Mouse (Mus musculus) thymus, postnatal 14 days (tissue): ENCODE data around the gene Grm1.
"Not testable (repeated sequence)": the region's sequence is repeated elsewhere in the genome, so short reads cannot be mapped to it uniquely, and the experiment has no call there.

ENCODE experiments used
- DNase-seq: peaks from one replicate; pipeline ENCODE4 v3.0.0; 2021

The Grm1 gene

GRCm38 (mm10) chr10:11081611-11082398, at the start of gene Grm1:
Gene Grm1 (minus strand): TSS chr10:11082356.
- no peak for DNase-seq

DNA sequence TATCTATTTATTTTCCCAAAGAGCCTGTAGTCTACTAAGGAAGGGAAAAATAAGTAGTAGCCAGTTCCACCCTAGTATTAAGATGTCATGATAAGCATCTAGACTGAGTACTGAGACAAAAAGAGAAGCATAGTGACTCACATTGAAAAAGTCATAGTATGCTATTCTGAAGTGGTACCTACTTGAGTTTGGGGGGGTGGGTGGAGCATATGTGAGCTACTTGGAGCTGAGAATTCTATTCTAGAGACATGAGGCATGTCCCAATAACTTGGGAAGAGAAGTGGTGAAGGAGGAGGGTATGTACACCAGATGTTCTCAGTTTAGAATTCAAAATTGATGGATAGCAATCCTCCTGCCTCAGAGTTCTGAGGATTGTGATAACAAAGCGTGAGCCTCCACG, 39.6 kb upstream of the Grm1 start:
- DNase-seq, result no peak

DNA sequence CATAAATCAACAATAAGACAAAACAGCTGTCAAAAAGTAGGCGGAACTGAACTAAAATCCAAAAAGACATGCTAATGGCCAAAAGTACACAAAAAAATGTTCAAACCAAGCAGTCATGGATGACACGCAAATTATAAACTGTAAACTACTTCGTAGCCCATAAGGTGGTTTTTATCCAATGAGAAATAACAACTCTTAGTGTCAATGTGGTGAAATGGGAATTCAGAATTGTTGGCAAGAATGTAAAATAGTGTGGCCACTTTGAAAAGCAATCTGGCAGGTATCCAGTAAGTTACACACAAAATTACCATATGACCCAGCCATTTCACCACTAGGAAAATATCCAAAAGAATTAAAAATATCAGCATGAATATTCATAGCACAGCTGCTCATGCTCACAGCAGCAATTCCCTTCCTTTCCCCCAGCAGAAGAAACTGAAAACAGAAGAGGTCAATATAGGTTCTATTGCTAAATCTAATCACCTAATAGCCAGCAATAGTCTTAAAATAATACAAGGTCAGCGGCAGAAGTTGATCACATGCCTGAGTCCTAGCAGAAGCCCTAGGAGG, 16.4 kb upstream of the Grm1 start:
- no peak for DNase-seq

DNA sequence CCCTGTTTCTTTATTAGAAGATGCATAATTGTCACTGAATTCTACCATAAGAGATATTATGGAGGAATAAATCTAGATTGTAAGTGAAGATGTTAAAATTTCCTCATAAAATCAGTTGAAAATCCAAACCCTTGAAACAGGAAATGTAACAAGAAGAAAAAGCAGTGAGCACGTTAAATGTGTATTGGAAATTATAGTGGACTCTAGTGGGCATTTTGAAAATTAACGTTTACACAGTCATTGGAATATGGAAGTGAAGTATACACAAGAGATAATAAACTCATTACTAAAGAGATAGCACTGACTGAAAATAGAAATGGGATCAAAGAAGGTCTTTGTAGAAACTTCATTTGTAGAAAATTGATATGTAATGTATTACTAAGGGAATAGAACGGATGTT, 4.2 kb upstream of the Grm1 start:
- no peak for DNase-seq

- no peak for DNase-seq
Observed at GRCm38 (mm10) chr10:11080725-11081610, 1.2 kb downstream of the Grm1 start.

DNA sequence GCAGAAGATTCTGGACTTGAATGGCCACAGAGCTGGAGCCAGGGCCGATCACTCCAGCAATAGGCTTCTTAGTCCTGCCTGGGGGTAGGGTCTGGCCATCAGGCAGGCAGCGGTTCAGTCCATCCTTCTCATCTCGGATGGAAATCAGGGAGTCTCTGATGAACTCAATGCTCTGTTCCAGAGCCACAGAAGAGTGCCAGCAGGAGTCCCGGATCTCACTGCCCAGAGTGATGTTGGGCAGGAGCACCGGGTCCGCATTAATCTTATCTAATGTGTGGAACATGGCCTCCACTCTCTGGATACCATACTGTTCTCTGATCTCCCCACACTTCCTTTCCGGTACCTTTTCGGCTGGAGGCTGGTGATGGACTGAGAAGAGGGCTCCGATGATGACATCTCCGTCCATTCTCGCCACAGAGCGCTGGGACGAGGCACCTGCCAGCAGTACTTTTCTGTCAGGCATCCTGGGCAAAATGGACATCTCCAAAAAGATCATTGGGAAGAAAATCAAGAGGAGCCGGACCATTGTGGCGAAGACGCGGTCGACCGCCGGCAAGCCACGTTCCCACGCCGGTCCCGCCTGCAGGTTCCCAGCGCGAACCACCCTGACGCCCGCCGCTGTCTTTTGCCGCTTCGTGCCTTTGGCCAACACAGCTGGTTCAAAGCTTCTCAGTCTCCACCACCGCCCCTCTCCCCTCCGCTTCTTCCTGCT, 2.0 kb downstream of the Grm1 start:
- no peak for DNase-seq

- no peak for DNase-seq
Observed at GRCm38 (mm10) chr10:11079506-11079905, 2.6 kb downstream of the Grm1 start.

- no peak for DNase-seq
Observed at GRCm38 (mm10) chr10:11065136-11065535, 17.0 kb downstream of the Grm1 start.

DNA sequence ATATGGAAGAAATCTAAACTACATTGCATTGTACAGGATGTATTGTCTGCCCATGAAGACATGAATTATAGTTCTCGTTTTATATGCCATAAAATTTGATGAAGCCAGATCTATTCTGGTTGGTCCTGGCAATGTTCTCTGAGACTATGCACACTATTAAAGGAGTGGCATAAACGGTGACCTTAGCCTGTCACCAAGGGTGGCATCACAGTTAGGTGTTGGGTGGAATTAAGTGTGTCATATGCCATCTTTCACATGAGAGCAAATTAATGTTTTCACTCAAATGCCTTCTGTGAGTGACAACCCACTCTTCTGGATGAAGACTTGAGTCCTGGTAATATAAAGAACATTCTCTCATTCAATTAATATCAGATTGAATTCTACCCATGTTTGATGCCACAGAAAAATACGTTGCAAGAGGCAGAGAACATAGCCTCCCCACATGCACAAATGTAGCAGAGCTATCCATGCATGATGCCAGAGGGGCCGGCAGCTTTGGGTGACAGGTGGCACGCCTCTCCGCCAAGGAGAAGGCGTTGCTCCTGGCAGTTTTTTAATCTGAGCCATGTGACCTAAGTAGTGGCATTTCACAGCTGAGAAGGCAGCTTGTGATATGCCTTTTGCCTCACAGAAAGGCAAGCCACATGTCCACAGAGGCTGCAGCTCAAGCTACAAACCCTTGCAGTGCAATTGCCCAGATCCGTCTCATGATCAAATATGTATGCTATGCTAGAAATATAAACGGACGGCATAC, 20.7 kb downstream of the Grm1 start:
- DNase-seq, result no peak

- no peak for DNase-seq
Observed at GRCm38 (mm10) chr10:11049361-11049760, 32.8 kb downstream of the Grm1 start.

DNA sequence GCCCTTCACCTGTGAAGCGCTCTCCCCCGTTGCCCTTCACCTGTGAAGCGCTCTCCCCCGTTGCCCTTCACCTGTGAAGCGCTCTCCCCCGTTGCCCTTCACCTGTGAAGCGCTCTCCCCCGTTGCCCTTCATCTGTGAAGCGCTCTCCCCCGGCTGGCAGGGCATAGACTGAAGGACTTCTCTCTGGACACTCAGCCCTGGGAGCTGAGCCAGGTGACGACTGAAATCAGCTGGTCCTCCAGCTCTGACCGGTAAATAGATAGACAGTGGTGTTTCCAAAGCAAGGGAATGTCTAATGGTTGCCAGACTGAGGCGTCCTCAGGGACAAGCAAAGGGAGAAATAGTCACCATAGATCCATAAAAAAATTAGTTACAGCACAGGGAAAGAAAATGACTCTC, 36.7 kb downstream of the Grm1 start:
- not testable (repeated sequence) for DNase-seq

DNA sequence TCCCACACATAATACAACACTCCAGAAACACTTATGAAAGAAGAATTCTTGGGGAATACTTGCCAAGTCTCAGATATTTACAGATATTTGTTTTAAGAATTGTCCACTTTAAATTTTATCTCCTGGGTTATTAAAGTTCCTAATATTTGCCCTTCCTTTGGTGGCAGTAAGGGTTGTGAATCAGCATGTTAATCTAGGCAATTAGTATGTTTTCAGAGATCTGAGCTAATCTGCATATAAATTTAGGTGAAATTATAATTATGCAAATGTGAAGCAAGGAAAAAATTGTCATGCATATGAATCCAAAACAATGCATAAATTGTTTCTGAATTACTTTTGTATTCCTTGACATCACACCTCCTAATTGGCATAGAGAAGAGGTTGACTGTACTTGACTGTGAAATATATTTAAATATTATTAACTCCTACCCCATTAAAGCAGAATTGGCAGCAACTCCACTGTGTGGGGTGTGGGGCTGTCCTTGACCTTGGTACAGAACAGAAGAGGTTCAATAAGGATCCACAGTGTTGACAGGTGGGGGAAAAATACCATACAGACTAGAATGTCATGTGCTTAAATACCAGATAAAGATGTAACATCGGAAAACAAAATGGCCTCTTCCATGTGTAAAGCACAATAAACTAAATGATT, 37.6 kb downstream of the Grm1 start:
- DNase-seq, result no peak

- no peak for DNase-seq
Observed at GRCm38 (mm10) chr10:11039323-11039722, 42.8 kb downstream of the Grm1 start.

DNA sequence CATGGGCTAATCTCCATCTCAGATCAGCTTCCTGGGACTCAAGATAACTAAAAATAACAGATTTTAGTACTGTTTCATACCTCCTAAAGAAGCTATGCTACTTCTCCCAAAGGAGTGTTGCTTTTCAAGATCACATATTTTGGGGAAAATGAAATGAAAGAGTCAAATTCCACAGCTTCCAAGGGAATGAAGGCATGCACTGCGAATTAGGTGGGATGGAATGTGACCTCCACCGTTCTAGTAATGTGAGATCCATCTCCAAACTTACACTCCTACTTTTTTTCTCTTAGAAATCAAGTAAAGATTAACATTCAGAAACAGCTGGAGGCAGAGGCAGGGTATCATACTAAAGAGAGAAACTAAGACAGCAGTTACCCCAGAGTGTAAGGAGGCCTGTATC, 49.9 kb downstream of the Grm1 start:
- no peak for DNase-seq

- DNase-seq, result no peak
Observed at GRCm38 (mm10) chr10:11025764-11026518, 56.2 kb downstream of the Grm1 start.

- DNase-seq, result no peak
Observed at GRCm38 (mm10) chr10:11018970-11019531, 63.1 kb downstream of the Grm1 start.

DNA sequence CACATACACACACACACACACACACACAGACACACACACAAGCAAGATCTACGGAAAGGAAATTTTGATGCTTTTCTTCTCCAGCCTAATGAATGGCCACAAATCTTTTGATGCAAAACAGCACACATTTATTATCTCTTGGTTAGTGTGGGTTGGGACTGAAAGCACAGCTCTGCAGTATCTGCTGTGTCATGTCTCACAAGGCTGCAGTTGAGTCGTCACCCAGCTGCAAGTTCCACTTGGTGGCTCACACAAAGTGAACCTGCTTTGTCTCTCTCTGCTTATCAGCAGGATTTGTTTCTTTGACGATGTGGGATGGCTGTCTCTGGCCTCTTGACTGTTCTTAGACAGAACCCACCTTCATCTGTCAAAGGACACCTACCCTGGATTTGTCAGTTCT, 68.5 kb downstream of the Grm1 start:
- DNase-seq, result no peak

DNA sequence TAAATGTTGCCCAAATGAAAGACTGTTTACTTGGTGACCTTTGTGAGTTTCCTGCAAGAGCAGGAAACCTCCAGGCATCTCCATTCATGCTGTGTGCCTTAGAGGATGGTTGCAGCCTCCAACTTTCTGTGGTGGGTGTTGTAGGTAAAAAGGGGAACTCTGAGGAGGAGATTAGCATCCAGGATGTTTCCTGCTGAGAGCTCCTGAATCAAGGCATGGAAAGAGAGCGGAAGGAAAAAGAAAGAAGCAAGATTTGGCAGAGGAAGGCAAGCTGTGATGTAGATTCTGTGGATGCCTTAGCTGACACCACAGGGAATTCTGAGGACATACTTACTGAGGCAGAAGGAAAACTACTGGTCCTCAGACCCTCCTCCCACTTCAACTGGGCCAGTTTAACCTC, 85.4 kb downstream of the Grm1 start:
- DNase-seq, result no peak

DNA sequence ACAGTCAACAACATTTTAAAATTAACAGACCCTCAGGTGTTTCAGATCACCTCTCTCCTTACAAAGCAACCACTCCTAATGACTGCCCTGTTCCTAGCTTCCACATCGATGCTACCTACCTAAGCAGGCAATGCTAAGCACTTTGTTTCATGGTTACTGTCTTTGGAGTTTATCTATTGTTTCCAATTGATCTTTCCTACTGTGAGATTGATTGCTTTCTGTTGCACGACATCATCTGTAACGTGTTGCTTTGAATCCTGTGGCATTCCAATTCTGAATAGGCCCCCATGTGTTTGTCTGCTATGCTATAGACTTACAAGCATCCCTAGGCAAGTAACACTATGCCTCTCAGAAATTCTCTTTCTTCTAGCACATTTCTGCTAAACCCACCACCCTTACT, 90.4 kb downstream of the Grm1 start:
- no peak for DNase-seq

DNA sequence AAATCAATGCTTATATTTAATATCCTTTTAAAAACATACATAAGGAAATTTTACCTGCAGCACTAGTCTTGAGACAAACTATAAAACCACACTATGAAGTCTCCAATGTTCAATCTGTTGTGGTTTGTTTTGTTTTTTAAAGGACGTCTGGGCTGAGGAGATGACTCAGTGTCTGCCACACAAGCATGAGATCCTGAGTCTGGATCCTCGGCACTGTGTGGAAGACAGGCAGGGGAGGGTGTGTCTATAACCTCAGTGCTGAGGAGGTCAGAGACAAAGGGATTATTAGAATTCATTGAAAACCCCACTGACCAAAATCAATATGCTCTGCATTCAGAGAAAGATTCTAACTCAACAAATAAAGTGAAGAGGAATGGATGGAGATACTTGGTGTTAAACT, 110.8 kb downstream of the Grm1 start:
- no peak for DNase-seq
